Mouse (Mus musculus) liver, postnatal 0 days (tissue): ENCODE results near the gene Gtse1.

Experiments used
- CTCF ChIP-seq: sonication (generic); IDR thresholded peaks from 2 replicates; pipeline ENCODE4 v1.5.1; 2016; ENCODE audit warnings: antibody characterized with exemption, low read depth
- EP300 ChIP-seq: IDR thresholded peaks from 2 replicates; pipeline ENCODE4 v1.6.1; 2016; ENCODE audit warnings: antibody characterized with exemption, low read depth, mild to moderate bottlenecking

DNA sequence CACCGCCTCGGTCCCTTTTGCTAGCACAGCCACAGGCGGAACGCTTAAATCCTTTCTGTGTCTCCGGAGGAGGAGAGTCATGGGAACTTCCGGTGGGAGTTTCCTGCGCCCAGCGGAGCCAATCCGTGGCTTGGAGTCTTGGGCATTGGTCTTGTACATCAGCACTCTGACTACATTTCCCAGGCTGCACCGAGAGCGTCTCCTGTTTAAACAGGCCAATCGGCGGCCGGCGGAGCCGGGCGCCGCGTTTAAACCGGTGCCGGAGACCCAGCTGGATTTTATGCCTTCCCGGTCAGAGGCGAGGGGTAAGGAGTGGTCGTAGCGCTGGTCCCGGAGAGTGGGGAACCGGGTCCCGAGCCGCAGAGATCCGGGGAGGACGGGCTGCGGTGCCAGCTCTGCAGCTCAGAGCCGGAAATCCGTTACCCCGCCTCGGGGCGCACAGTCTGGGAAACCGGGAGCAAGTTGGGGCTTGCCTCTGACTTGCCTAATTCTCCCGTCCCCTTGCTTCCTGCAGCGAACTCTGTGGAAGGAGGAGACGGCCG is at the start of gene Gtse1:
- TF ChIP-seq CTCF (no peak), EP300 (no peak)
